In genomic region chr12:111485046-111485651, GRCm38 (mm10) we compare ENCODE assay signal across 8 mouse cellular contexts. TPM values are rescaled to one million over a fixed set of nuclear protein-coding genes. Genes with fewer than 3 reads are reported as not detected.
A peak's percentile ranks its signal among the peaks of the same experiment; 100 is the strongest.
DNase-seq lines count a peak whose midpoint lies in the region; ATAC-seq and TF ChIP-seq lines count a peak whose summit lies in the region.

No protein-coding gene starts in this region.

- peak overlapping the region; percentile 42 for H3K9ac ChIP-seq in liver, embryonic 11.5 days (ENCODE audit: low read depth, low read length)
- H3K9ac ChIP-seq in stomach, embryonic 15.5 days, result peak overlapping the region; percentile 31

- H3K27me3 ChIP-seq in cerebellum, adult 2 months (ENCODE audit: control insufficient read depth, insufficient read depth, low read length), result no peaks in the 10 kb centered on the region; the same call in 1 of the 2 replicates
- peaks cover 90% of the 10 kb centered on the region for H3K27me3 ChIP-seq in megakaryocyte, embryonic 14.5 days (replicated peaks)
- H3K27me3 ChIP-seq in liver, embryonic 11.5 days (replicated peaks; ENCODE audit: control insufficient read depth, insufficient read depth, low read length), result peaks cover 77% of the 10 kb centered on the region
- peaks cover 27% of the 10 kb centered on the region for H3K27me3 ChIP-seq in stomach, embryonic 15.5 days (replicated peaks)

- H3K4me3 ChIP-seq in cerebellum, adult 2 months (replicated peaks; ENCODE audit: insufficient read depth, low read depth, low read length), result peak overlapping the region; percentile 20
- H3K4me3 ChIP-seq in megakaryocyte, embryonic 14.5 days (replicated peaks), result peak overlapping the region; percentile 89
- H3K4me3 ChIP-seq in liver, embryonic 11.5 days (ENCODE audit: low read depth, low read length), result peak overlapping the region; percentile 50
- peak overlapping the region; percentile 59 for H3K4me3 ChIP-seq in stomach, embryonic 15.5 days (replicated peaks)

- H3K9me3 ChIP-seq in megakaryocyte, embryonic 14.5 days, result no peaks in the 10 kb centered on the region
- H3K9me3 ChIP-seq in liver, embryonic 11.5 days (ENCODE audit: control insufficient read depth, low read length), result no peaks in the 10 kb centered on the region
- no peaks in the 10 kb centered on the region for H3K9me3 ChIP-seq in stomach, embryonic 15.5 days

- no peak for TF ChIP-seq CTCF in cerebellum, adult 2 months (IDR thresholded peaks at IDR 0.05; ENCODE audit: borderline replicate concordance, insufficient read depth, low read depth, low read length)

- WGBS in cerebellum, adult 2 months, result 1% methylated on average over 63 of the region's 63 CpGs
- WGBS in liver, embryonic 11.5 days, result 3% methylated on average over 62 of the region's 63 CpGs
- WGBS in stomach, embryonic 15.5 days, result under 1% methylated on average over 62 of the region's 63 CpGs

- H3K27ac ChIP-seq in cerebellum, adult 2 months (ENCODE audit: insufficient read depth, low read length), result no peak overlapping the region
- H3K27ac ChIP-seq in liver, embryonic 11.5 days (ENCODE audit: low read depth, low read length), result 0 out of 2 replicates have a peak overlapping the region, but pooled peaks have one; percentile 10
- peak overlapping the region; percentile 82 for H3K27ac ChIP-seq in stomach, embryonic 15.5 days

- ATAC-seq in megakaryocyte, adult 5-6 weeks (ENCODE audit: poor library complexity, severe bottlenecking), result no peak
- ATAC-seq in liver, embryonic 11.5 days (replicated peaks; ENCODE audit: low FRiP score), result no peak; the same call in 1 of the 2 replicates
- no peak; the same call in 1 of the 2 replicates for ATAC-seq in stomach, embryonic 15.5 days (ENCODE audit: insufficient read depth, low FRiP score, low read depth)
- ATAC-seq in erythroid progenitor cell, adult 5-6 weeks (replicated peaks; ENCODE audit: low FRiP score, poor library complexity, severe bottlenecking), result no peak

- DNase-seq in cerebellum, adult 2 months, result no peak
- DNase-seq in cerebellum, adult 11 months, result no peak
- DNase-seq in liver, embryonic 11.5 days (ENCODE audit: low spot score), result no peak
- no peak for DNase-seq in adrenal gland, adult (ENCODE audit: inconsistent age in 2 of 2, low spot score in 1 of 2)

- H3K4me1 ChIP-seq in cerebellum, adult 2 months (ENCODE audit: control insufficient read depth, insufficient read depth, low read length), result peaks cover 3% of the 10 kb centered on the region; the same call in 1 of the 2 replicates
- H3K4me1 ChIP-seq in megakaryocyte, embryonic 14.5 days, result peaks cover 39% of the 10 kb centered on the region
- H3K4me1 ChIP-seq in liver, embryonic 11.5 days (replicated peaks; ENCODE audit: control insufficient read depth, insufficient read depth, low read length), result no peaks in the 10 kb centered on the region
- peaks cover 24% of the 10 kb centered on the region for H3K4me1 ChIP-seq in stomach, embryonic 15.5 days

- peak overlapping the region; percentile 77 for H3K4me2 ChIP-seq in liver, embryonic 11.5 days
- peak overlapping the region; percentile 85 for H3K4me2 ChIP-seq in stomach, embryonic 15.5 days

- TF ChIP-seq POLR2A in cerebellum, adult 2 months (IDR thresholded peaks at IDR 0.05; ENCODE audit: borderline replicate concordance, insufficient read depth, low read length), result no peak

- no peaks in the 10 kb centered on the region for H3K36me3 ChIP-seq in megakaryocyte, embryonic 14.5 days (replicated peaks; ENCODE audit: low read length)
- H3K36me3 ChIP-seq in liver, embryonic 11.5 days (ENCODE audit: control insufficient read depth, insufficient read depth, low read length), result no peaks in the 10 kb centered on the region
- no peaks in the 10 kb centered on the region for H3K36me3 ChIP-seq in stomach, embryonic 15.5 days

RNA-seq across cellular contexts. Expression of gene Gm266, which starts 0.5 kb away (rescaled TPM):
- 8.8 and 11.2 TPM in 2 replicates for polyA plus RNA-seq in cerebellum, adult 2 months (2012; rRNA removed)
- 0.22 TPM in 1 of 2 replicates, not detected in the other for polyA plus RNA-seq in megakaryocyte, embryonic 14.5 days (2012; ENCODE audit: insufficient read depth, low replicate concordance)
- total RNA-seq in megakaryocyte, adult 5-6 weeks (2015), result not detected in 2 replicates
- not detected in 2 replicates for total RNA-seq in megakaryocyte, adult 5-6 weeks (2017)
- polyA plus RNA-seq in liver, embryonic 11.5 days (2014; fragmentation: Nextera tagmentation; extraction: Ambion mirVana), result 4.9 and 5.6 TPM in 2 replicates
- polyA plus RNA-seq in stomach, embryonic 15.5 days (2015; fragmentation: Nextera tagmentation; extraction: Ambion mirVana), result 25.4 and 30.3 TPM in 2 replicates
- 1.8 TPM in 1 of 2 replicates, not detected in the other for total RNA-seq in erythroid progenitor cell, adult 5-6 weeks (2015; ENCODE audit: low replicate concordance)
- total RNA-seq in erythroid progenitor cell, adult 5-6 weeks (2017; ENCODE audit: low replicate concordance), result not detected in 2 replicates

RNA-seq across cellular contexts. Expression of gene Tnfaip2, which starts 42.9 kb away (rescaled TPM):
- 0.87 and 1.2 TPM in 2 replicates for polyA plus RNA-seq in cerebellum, adult 2 months (2012; rRNA removed)
- 1.1 and 11.3 TPM in 2 replicates for polyA plus RNA-seq in megakaryocyte, embryonic 14.5 days (2012; ENCODE audit: insufficient read depth, low replicate concordance)
- 42.7 and 43.7 TPM in 2 replicates for total RNA-seq in megakaryocyte, adult 5-6 weeks (2015)
- 81.0 and 109 TPM in 2 replicates for total RNA-seq in megakaryocyte, adult 5-6 weeks (2017)
- 107 TPM in 2 replicates for polyA plus RNA-seq in liver, embryonic 11.5 days (2014; fragmentation: Nextera tagmentation; extraction: Ambion mirVana)
- 8.5 and 13.5 TPM in 2 replicates for polyA plus RNA-seq in stomach, embryonic 15.5 days (2015; fragmentation: Nextera tagmentation; extraction: Ambion mirVana)
- total RNA-seq in erythroid progenitor cell, adult 5-6 weeks (2015; ENCODE audit: low replicate concordance), result 75.7 and 109 TPM in 2 replicates
- total RNA-seq in erythroid progenitor cell, adult 5-6 weeks (2017; ENCODE audit: low replicate concordance), result 238 and 415 TPM in 2 replicates

RNA-seq across cellular contexts. Expression of gene Eif5, which starts 52.7 kb away (rescaled TPM):
- 176 and 183 TPM in 2 replicates for polyA plus RNA-seq in cerebellum, adult 2 months (2012; rRNA removed)
- 17.8 and 28.5 TPM in 2 replicates for polyA plus RNA-seq in megakaryocyte, embryonic 14.5 days (2012; ENCODE audit: insufficient read depth, low replicate concordance)
- 255 and 299 TPM in 2 replicates for total RNA-seq in megakaryocyte, adult 5-6 weeks (2015)
- 203 and 252 TPM in 2 replicates for total RNA-seq in megakaryocyte, adult 5-6 weeks (2017)
- 623 and 628 TPM in 2 replicates for polyA plus RNA-seq in liver, embryonic 11.5 days (2014; fragmentation: Nextera tagmentation; extraction: Ambion mirVana)
- 575 TPM in 2 replicates for polyA plus RNA-seq in stomach, embryonic 15.5 days (2015; fragmentation: Nextera tagmentation; extraction: Ambion mirVana)
- 265 and 296 TPM in 2 replicates for total RNA-seq in erythroid progenitor cell, adult 5-6 weeks (2015; ENCODE audit: low replicate concordance)
- total RNA-seq in erythroid progenitor cell, adult 5-6 weeks (2017; ENCODE audit: low replicate concordance), result 240 and 253 TPM in 2 replicates

Comparison
In these comparisons a context has a peak if more than half of its experiments do, and no peak if none do; other contexts are left out.
1. H3K4me3 ChIP-seq: peak in every context shown above with its lines; median percentile 89 in megakaryocyte, embryonic 14.5 days; 59 in stomach, embryonic 15.5 days; 50 in liver, embryonic 11.5 days; 20 in cerebellum, adult 2 months.